Mouse (Mus musculus) gonadal fat pad, adult 2 months (tissue): ENCODE data around the gene Gdpd3. TPM values are rescaled to one million over a fixed set of nuclear protein-coding genes. Genes with fewer than 3 reads are reported as not detected.

Experiments
- DNase-seq: peaks from one replicate; pipeline ENCODE4 v3.0.0-alpha.2; 2012; ENCODE audit warnings: low read depth
- polyA plus RNA-seq: library from polyadenylated mRNA; depleted of rRNA; stranded (reverse); fragments of >200 nt; gene quantifications from 2 replicates; pipeline ENCODE4 v1.2.3, GENCODE M21; 2012

The Gdpd3 gene
- polyA plus RNA-seq, 1 experiment: 51.9 TPM

GRCm38 (mm10) chr7:126786142-126786541 is 20.0 kb downstream of the Gdpd3 start:
- DNase-seq: no peak

- DNase-seq: no peak
Measured at GRCm38 (mm10) chr7:126789141-126789540, 23.0 kb downstream of the Gdpd3 start.

GRCm38 (mm10) chr7:126791851-126792720 is 26.0 kb downstream of the Gdpd3 start, which contains the start of gene Ppp4c:
Gene Ppp4c, minus strand, starts transcription at chr7:126792496.
- DNase-seq: no peak

GRCm38 (mm10) chr7:126792721-126793443 is 26.7 kb downstream of the Gdpd3 start:
- DNase-seq: no peak

GRCm38 (mm10) chr7:126793456-126794270 is 27.5 kb downstream of the Gdpd3 start:
- DNase-seq: no peak

GRCm38 (mm10) chr7:126794271-126794605 is 28.1 kb downstream of the Gdpd3 start:
- no peak for DNase-seq

GRCm38 (mm10) chr7:126795387-126796317 is 29.5 kb downstream of the Gdpd3 start:
- no peak for DNase-seq

GRCm38 (mm10) chr7:126796350-126796932 is 30.3 kb downstream of the Gdpd3 start:
- no peak for DNase-seq

GRCm38 (mm10) chr7:126797411-126798126 is 31.4 kb downstream of the Gdpd3 start, which contains the start of gene Fam57b:
Gene Fam57b, plus strand, starts transcription at chr7:126797668.
- DNase-seq: no peak

GRCm38 (mm10) chr7:126798127-126799049 is 32.3 kb downstream of the Gdpd3 start:
- no peak for DNase-seq

- DNase-seq: no peak
Measured at GRCm38 (mm10) chr7:126799050-126799467, 32.9 kb downstream of the Gdpd3 start.

GRCm38 (mm10) chr7:126799468-126800268 is 33.5 kb downstream of the Gdpd3 start:
- no peak for DNase-seq

- DNase-seq: no peak
Measured at GRCm38 (mm10) chr7:126800269-126801056, 34.3 kb downstream of the Gdpd3 start.

- no peak for DNase-seq
Measured at GRCm38 (mm10) chr7:126801057-126801422, 34.9 kb downstream of the Gdpd3 start.

- DNase-seq: no peak
Measured at GRCm38 (mm10) chr7:126802134-126802889, 36.2 kb downstream of the Gdpd3 start.

- DNase-seq: no peak
Measured at GRCm38 (mm10) chr7:126803181-126803580, 37.0 kb downstream of the Gdpd3 start.
